1 mouse cellular context compared by ENCODE assay signal in the genomic region with DNA sequence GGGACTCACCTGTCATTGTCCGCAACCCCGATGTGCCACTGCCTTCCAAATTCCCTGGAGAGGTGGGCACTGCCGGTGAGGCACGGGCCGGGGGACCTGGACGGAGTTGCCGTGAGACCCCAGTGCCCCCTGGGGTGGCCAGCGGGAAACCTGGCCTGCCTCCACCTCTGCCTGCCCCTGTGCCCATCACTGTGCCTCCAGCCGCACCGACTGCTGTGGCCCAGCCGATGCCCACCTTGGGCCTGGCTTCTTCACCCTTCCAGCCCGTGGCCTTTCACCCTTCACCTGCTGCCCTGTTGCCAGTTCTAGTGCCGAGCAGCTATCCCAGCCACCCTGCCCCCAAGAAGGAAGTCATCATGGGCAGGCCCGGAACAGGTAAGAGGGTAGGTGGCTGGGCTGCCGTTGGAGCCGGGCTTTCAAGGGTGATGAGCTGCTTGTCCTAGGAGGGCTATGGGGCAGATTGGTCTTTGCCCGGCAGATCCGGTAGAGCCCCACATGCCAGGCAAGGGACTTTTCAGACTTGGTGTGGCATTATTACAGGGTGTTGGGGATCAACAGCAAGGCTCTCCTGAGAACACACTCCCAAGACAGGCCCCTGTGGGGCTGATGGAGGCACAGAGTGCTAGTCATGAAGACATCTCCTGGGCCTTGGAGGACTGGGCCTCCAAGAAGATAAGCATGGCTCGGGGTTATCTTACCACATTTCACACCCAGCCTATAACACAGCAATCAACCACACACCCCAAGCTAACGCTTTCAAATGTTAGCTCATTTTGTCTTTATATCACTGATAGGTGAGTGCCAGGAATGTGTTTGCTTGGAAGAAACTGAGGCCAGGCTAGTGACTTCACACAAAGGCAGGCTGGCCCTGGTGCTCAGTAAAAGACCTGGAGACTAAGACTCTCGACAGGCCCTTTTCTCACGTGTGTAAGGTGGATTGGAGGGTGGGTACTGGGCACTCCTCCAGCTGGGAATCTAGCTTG.
TF ChIP-seq lines count a peak whose summit lies in the region.

No protein-coding gene starts in this region.

TF ChIP-seq in myocyte, 11 proteins besides CTCF, POLR2A, EP300 and RAD21 (continued from another document):
- TF ChIP-seq POLR2AphosphoS2 (IDR thresholded peaks at IDR 0.05; ENCODE audit: insufficient read length, low read depth) (no peak), TCF3 (IDR thresholded peaks at IDR 0.05; ENCODE audit: insufficient read length, low read depth) (no peak), MYOG (IDR thresholded peaks at IDR 0.05; ENCODE audit: control insufficient read depth in 1 of 3, insufficient read depth in 1 of 3, insufficient read length in 2 of 3, low read depth in 2 of 3) (no peak), MYOD1 (IDR thresholded peaks at IDR 0.05; ENCODE audit: control insufficient read depth in 1 of 3, insufficient read length in 2 of 3, low read depth in 2 of 3) (no peak), CEBPB (IDR thresholded peaks at IDR 0.05; ENCODE audit: insufficient read depth, poor library complexity, severe bottlenecking) (no peak), REST (IDR thresholded peaks at IDR 0.05; ENCODE audit: insufficient read depth, insufficient read length) (no peak), TCF12 (IDR thresholded peaks at IDR 0.05; ENCODE audit: insufficient read depth, poor library complexity, severe bottlenecking) (no peak), SRF (IDR thresholded peaks at IDR 0.05; ENCODE audit: control insufficient read depth, insufficient read length, low read depth) (no peak), MAX (IDR thresholded peaks at IDR 0.05; ENCODE audit: low read depth) (no peak), E2F4 (IDR thresholded peaks at IDR 0.05; ENCODE audit: insufficient read depth) (no peak)
